Mouse (Mus musculus): Measurements from ENCODE around the gene Stim1. TPM values are rescaled to one million over a fixed set of nuclear protein-coding genes. Genes with fewer than 3 reads are reported as not detected.
"Not testable (repeated sequence)": the region's sequence is repeated elsewhere in the genome, so short reads cannot be mapped to it uniquely, and the experiment has no call there.

Gene Stim1
- polyA plus RNA-seq, 1 experiment from 2014 or later: 15.1 TPM

GRCm38 (mm10) chr7:102481579-102481978 is 214.0 kb downstream of the Stim1 start, which contains the start of gene Olfr543:
Gene Olfr543 (minus strand): TSS chr7:102481679.
- H3K27me3 ChIP-seq (replicated peaks; ENCODE audit: control insufficient read depth, insufficient read depth, low read length): no peaks in the 10 kb centered on the region
- H3K4me2 ChIP-seq (ENCODE audit: low read length): no peak within 1 kb of the TSS
- H3K4me1 ChIP-seq (ENCODE audit: control insufficient read depth, insufficient read depth, low read depth, low read length): no peaks in the 10 kb centered on the region
- no peak within 1 kb of the TSS for H3K9ac ChIP-seq (ENCODE audit: low read depth, low read length)
- H3K36me3 ChIP-seq (ENCODE audit: control insufficient read depth, insufficient read depth, low read length): no peaks in the 10 kb centered on the region
- WGBS: 98% methylated on average over 4 of the region's 4 CpGs
- H3K4me3 ChIP-seq (ENCODE audit: low read length): no peak within 1 kb of the TSS
- H3K9me3 ChIP-seq (ENCODE audit: control insufficient read depth, low read length): no peaks in the 10 kb centered on the region
- no peak for ATAC-seq
- no peak within 1 kb of the TSS for H3K27ac ChIP-seq (ENCODE audit: low read depth, low read length)

- 94% methylated on average over 2 of the region's 2 CpGs for WGBS
- Histone ChIP-seq H3K27ac (ENCODE audit: low read depth, low read length) (no peak overlapping the region), H3K4me1 (ENCODE audit: control insufficient read depth, insufficient read depth, low read depth, low read length) (no peaks in the 10 kb centered on the region), H3K4me2 (ENCODE audit: low read length) (no peak overlapping the region), H3K36me3 (ENCODE audit: control insufficient read depth, insufficient read depth, low read length) (no peaks in the 10 kb centered on the region), H3K4me3 (ENCODE audit: low read length) (no peak overlapping the region), H3K9me3 (ENCODE audit: control insufficient read depth, low read length) (no peaks in the 10 kb centered on the region), H3K9ac (ENCODE audit: low read depth, low read length) (no peak overlapping the region), H3K27me3 (replicated peaks; ENCODE audit: control insufficient read depth, insufficient read depth, low read length) (no peaks in the 10 kb centered on the region)
- ATAC-seq: no peak
These were observed 216.1 kb downstream of the Stim1 start for GRCm38 (mm10) chr7:102483665-102484064.

- not testable (repeated sequence) for H3K4me2 ChIP-seq (ENCODE audit: low read length); H3K4me1 ChIP-seq (ENCODE audit: control insufficient read depth, insufficient read depth, low read depth, low read length); H3K36me3 ChIP-seq (ENCODE audit: control insufficient read depth, insufficient read depth, low read length); H3K27me3 ChIP-seq (replicated peaks; ENCODE audit: control insufficient read depth, insufficient read depth, low read length); H3K4me3 ChIP-seq (ENCODE audit: low read length); H3K27ac ChIP-seq (ENCODE audit: low read depth, low read length); H3K9me3 ChIP-seq (ENCODE audit: control insufficient read depth, low read length); H3K9ac ChIP-seq (ENCODE audit: low read depth, low read length); ATAC-seq
- 82% methylated on average over 7 of the region's 8 CpGs for WGBS
These were observed 217.2 kb downstream of the Stim1 start for GRCm38 (mm10) chr7:102484766-102485165.

GRCm38 (mm10) chr7:102486105-102486504 is 218.5 kb downstream of the Stim1 start:
- H3K27ac ChIP-seq (ENCODE audit: low read depth, low read length): no peak overlapping the region
- no peaks in the 10 kb centered on the region for H3K9me3 ChIP-seq (ENCODE audit: control insufficient read depth, low read length)
- no peaks in the 10 kb centered on the region for H3K4me1 ChIP-seq (ENCODE audit: control insufficient read depth, insufficient read depth, low read depth, low read length)
- no peak overlapping the region for H3K4me3 ChIP-seq (ENCODE audit: low read length)
- 96% methylated on average over 1 of the region's 1 CpGs for WGBS
- ATAC-seq: no peak
- no peaks in the 10 kb centered on the region for H3K36me3 ChIP-seq (ENCODE audit: control insufficient read depth, insufficient read depth, low read length)
- no peaks in the 10 kb centered on the region for H3K27me3 ChIP-seq (replicated peaks; ENCODE audit: control insufficient read depth, insufficient read depth, low read length)
- H3K4me2 ChIP-seq (ENCODE audit: low read length): no peak overlapping the region
- H3K9ac ChIP-seq (ENCODE audit: low read depth, low read length): no peak overlapping the region

Other genes with a start within 250 kb of the Stim1 start
- gene Il18bp, start 249.1 kb upstream of the Stim1 start, polyA plus RNA-seq (2015; fragmentation: Nextera tagmentation; extraction: Ambion mirVana): 4.1 and 4.7 TPM in 2 replicates
- gene Rnf121, start 202.3 kb upstream of the Stim1 start, polyA plus RNA-seq (2015; fragmentation: Nextera tagmentation; extraction: Ambion mirVana): 35.0 and 35.9 TPM in 2 replicates
- 24.6 and 26.9 TPM in 2 replicates for gene Xndc1, start 202.3 kb upstream of the Stim1 start, polyA plus RNA-seq (2015; fragmentation: Nextera tagmentation; extraction: Ambion mirVana)
- 0.63 and 1.3 TPM in 2 replicates for gene Xntrpc, start 202.1 kb upstream of the Stim1 start, polyA plus RNA-seq (2015; fragmentation: Nextera tagmentation; extraction: Ambion mirVana)
- not detected in 2 replicates for gene Trpc2, start 184.7 kb upstream of the Stim1 start, polyA plus RNA-seq (2015; fragmentation: Nextera tagmentation; extraction: Ambion mirVana)
- 0.19 and 1.4 TPM in 2 replicates for gene Art1, start 166.1 kb upstream of the Stim1 start, polyA plus RNA-seq (2015; fragmentation: Nextera tagmentation; extraction: Ambion mirVana)
- 0.23 and 0.35 TPM in 2 replicates for gene Art5, start 158.3 kb upstream of the Stim1 start, polyA plus RNA-seq (2015; fragmentation: Nextera tagmentation; extraction: Ambion mirVana)
- not detected in 2 replicates for gene Chrna10, start 151.0 kb upstream of the Stim1 start, polyA plus RNA-seq (2015; fragmentation: Nextera tagmentation; extraction: Ambion mirVana)
- gene Nup98, start 57.6 kb upstream of the Stim1 start, polyA plus RNA-seq (2015; fragmentation: Nextera tagmentation; extraction: Ambion mirVana): 15.1 and 19.4 TPM in 2 replicates
- gene Pgap2, start 57.6 kb upstream of the Stim1 start, polyA plus RNA-seq (2015; fragmentation: Nextera tagmentation; extraction: Ambion mirVana): 63.5 and 67.0 TPM in 2 replicates
- 19.5 and 20.9 TPM in 2 replicates for gene Rhog, start 11.8 kb upstream of the Stim1 start, polyA plus RNA-seq (2015; fragmentation: Nextera tagmentation; extraction: Ambion mirVana)
- 48.8 and 55.7 TPM in 2 replicates for gene Rrm1, start 173.9 kb downstream of the Stim1 start, polyA plus RNA-seq (2015; fragmentation: Nextera tagmentation; extraction: Ambion mirVana)
- gene Olfr543, start 213.9 kb downstream of the Stim1 start, polyA plus RNA-seq (2015; fragmentation: Nextera tagmentation; extraction: Ambion mirVana): 0.66 and 0.71 TPM in 2 replicates
- gene Olfr544, start 220.5 kb downstream of the Stim1 start, polyA plus RNA-seq (2015; fragmentation: Nextera tagmentation; extraction: Ambion mirVana): 0.05 and 0.14 TPM in 2 replicates
- gene Olfr545, start 231.8 kb downstream of the Stim1 start, polyA plus RNA-seq (2015; fragmentation: Nextera tagmentation; extraction: Ambion mirVana): 0.24 and 0.45 TPM in 2 replicates

Measured in hindbrain, embryonic 16.5 days (tissue).